Mouse (Mus musculus) retina, embryonic 14.5 days (tissue): Measurements from ENCODE around the gene 4930412O13Rik.

Experiments
- DNase-seq: peaks from one replicate; pipeline ENCODE4 v3.0.0-alpha.2; 2015; ENCODE audit warnings: low spot score

The 4930412O13Rik gene

GRCm38 (mm10) chr2:9881051-9881591 is at the start of gene 4930412O13Rik:
Gene 4930412O13Rik, plus strand, starts transcription at chr2:9881252.
- peak; percentile 59 for DNase-seq

- no peak for DNase-seq
Measured at GRCm38 (mm10) chr2:9833712-9834111, 47.3 kb upstream of the 4930412O13Rik start.

GRCm38 (mm10) chr2:9835195-9835594 is 45.9 kb upstream of the 4930412O13Rik start:
- DNase-seq = no peak

GRCm38 (mm10) chr2:9852851-9853576 is 28.0 kb upstream of the 4930412O13Rik start:
- no peak for DNase-seq

GRCm38 (mm10) chr2:9855861-9856260 is 25.2 kb upstream of the 4930412O13Rik start:
- no peak for DNase-seq

- DNase-seq = no peak
Measured at GRCm38 (mm10) chr2:9860698-9861097, 20.4 kb upstream of the 4930412O13Rik start.

- DNase-seq = no peak
Measured at GRCm38 (mm10) chr2:9867092-9867825, 13.8 kb upstream of the 4930412O13Rik start.

- no peak for DNase-seq
Measured at GRCm38 (mm10) chr2:9871141-9871716, 9.8 kb upstream of the 4930412O13Rik start.

- no peak for DNase-seq
Measured at GRCm38 (mm10) chr2:9871798-9872197, 9.3 kb upstream of the 4930412O13Rik start.

- DNase-seq = peak; percentile 71
Measured at GRCm38 (mm10) chr2:9872682-9873081, 8.4 kb upstream of the 4930412O13Rik start.

GRCm38 (mm10) chr2:9873757-9874156 is 7.3 kb upstream of the 4930412O13Rik start:
- DNase-seq = peak; percentile 5

- DNase-seq = peak; percentile 23
Measured at GRCm38 (mm10) chr2:9874467-9875219, 6.4 kb upstream of the 4930412O13Rik start.

- peak; percentile 32 for DNase-seq
Measured at GRCm38 (mm10) chr2:9875220-9875619, 5.8 kb upstream of the 4930412O13Rik start.

- no peak for DNase-seq
Measured at GRCm38 (mm10) chr2:9875676-9876357, 5.2 kb upstream of the 4930412O13Rik start.

- DNase-seq = peak; percentile 46
Measured at GRCm38 (mm10) chr2:9876621-9877325, 4.3 kb upstream of the 4930412O13Rik start.

- peak; percentile 45 for DNase-seq
Measured at GRCm38 (mm10) chr2:9877326-9877690, 3.7 kb upstream of the 4930412O13Rik start.

- DNase-seq = peak; percentile 42
Measured at GRCm38 (mm10) chr2:9877966-9878563, 3.0 kb upstream of the 4930412O13Rik start.

- DNase-seq = peak; percentile 67
Measured at GRCm38 (mm10) chr2:9878564-9879081, 2.4 kb upstream of the 4930412O13Rik start.

GRCm38 (mm10) chr2:9879092-9879491 is 2.0 kb upstream of the 4930412O13Rik start:
- DNase-seq = no peak

- peak; percentile 96 for DNase-seq
Measured at GRCm38 (mm10) chr2:9879493-9879892, 1.6 kb upstream of the 4930412O13Rik start.
